ENCODE assay signal across 1 mouse cellular context in genomic region chr6:124829799-124830700, GRCm38 (mm10).
TF ChIP-seq lines count a peak whose summit lies in the region.

No protein-coding gene starts in this region.

TF ChIP-seq in MEL, 35 proteins besides CTCF, POLR2A, EP300 and RAD21 (continued from another document):
- TF ChIP-seq KAT2A (conservative IDR thresholded peaks at IDR 0.05; ENCODE audit: low read depth, low read length) (peak; percentile 12), GATA1 (IDR thresholded peaks at IDR 0.05; ENCODE audit: low read depth, low read length) (peak; percentile 53), HCFC1 (IDR thresholded peaks at IDR 0.05; ENCODE audit: low read depth, low read length) (peak; percentile 63), POLR2AphosphoS2 (IDR thresholded peaks at IDR 0.05; ENCODE audit: low read length) (peak; percentile 89), SIN3A (IDR thresholded peaks at IDR 0.05; ENCODE audit: low read length) (peak; percentile 89), MXI1 (IDR thresholded peaks at IDR 0.05; ENCODE audit: low read depth, low read length) (peak; percentile 62), MYC (IDR thresholded peaks at IDR 0.05; ENCODE audit: low read depth, low read length) (peak; percentile 65; the same call in 1 of the 2 replicates), NELFE (IDR thresholded peaks at IDR 0.05; ENCODE audit: low read depth, low read length) (peak; percentile 43), UBTF (IDR thresholded peaks at IDR 0.05; ENCODE audit: borderline replicate concordance, insufficient read depth, low read depth, low read length) (no peak), TBP (IDR thresholded peaks at IDR 0.05; ENCODE audit: low read depth, low read length) (peak; percentile 61), ZNF384 (IDR thresholded peaks at IDR 0.05; ENCODE audit: low read depth, low read length) (no peak), ELF1 (IDR thresholded peaks at IDR 0.05; ENCODE audit: low read depth, low read length) (0 out of 2 replicates have a peak, but pooled peaks have one; percentile 59), ZMIZ1 (IDR thresholded peaks at IDR 0.05; ENCODE audit: low read depth, low read length) (peak; percentile 95), TCF12 (IDR thresholded peaks at IDR 0.05; ENCODE audit: low read depth, low read length) (peak; percentile 40; the same call in 1 of the 2 replicates), USF1 (IDR thresholded peaks at IDR 0.05; ENCODE audit: low read depth, low read length) (no peak), MAFK (IDR thresholded peaks at IDR 0.05; ENCODE audit: borderline replicate concordance, low read depth, low read length) (no peak), MYB (IDR thresholded peaks at IDR 0.05; ENCODE audit: low read depth, low read length) (0 out of 2 replicates have a peak, but pooled peaks have one; percentile 5), POLR2AphosphoS5 (IDR thresholded peaks at IDR 0.05; ENCODE audit: borderline replicate concordance, low read depth, low read length) (no peak), NRF1 (IDR thresholded peaks at IDR 0.05; ENCODE audit: insufficient read depth, low read depth, low read length, poor library complexity, severe bottlenecking) (peak; percentile 26; the same call in 1 of the 2 replicates), GABPA (IDR thresholded peaks at IDR 0.05; ENCODE audit: low read depth, low read length) (no peak), E2F4 (IDR thresholded peaks at IDR 0.05; ENCODE audit: borderline replicate concordance, low read depth, low read length) (peak; percentile 90), MEF2A (IDR thresholded peaks at IDR 0.05; ENCODE audit: extremely low read depth, insufficient replicate concordance, low read depth, low read length, poor library complexity, severe bottlenecking) (no peak), ETS1 (IDR thresholded peaks at IDR 0.05; ENCODE audit: low read depth, low read length) (0 out of 2 replicates have a peak, but pooled peaks have one; percentile 45)
TF ChIP-seq in MEL: peak in this region for 19.
